Mouse (Mus musculus) CH12.LX (cell line): ENCODE results near the gene Trmt112. TPM values are rescaled to one million over a fixed set of nuclear protein-coding genes. Genes with fewer than 3 reads are reported as not detected.
A peak's percentile ranks its signal among the peaks of the same experiment; 100 is the strongest.

Experiments used
- DNase-seq: peaks from one replicate; pipeline ENCODE4 v3.0.0-alpha.2; 2013; ENCODE audit errors: extremely low read depth
- H3K27ac ChIP-seq: 2 replicates; pipeline ENCODE4 v1.5.1; 2012; ENCODE audit warnings: low read depth, mild to moderate bottlenecking, control low read depth, moderate library complexity; ENCODE audit not compliant: insufficient read depth
- H3K27me3 ChIP-seq: replicated peaks from 2 replicates; pipeline ENCODE3; 2012; ENCODE audit warnings: inconsistent platforms
- H3K36me3 ChIP-seq, 2 experiments: replicated peaks in 1 of 2; 2 replicates each; pipeline versions ENCODE3 to v1.6.1; 2012; ENCODE audit warnings: inconsistent platforms in 1 of 2, low read length in 1 of 2, mild to moderate bottlenecking in 1 of 2, mixed read lengths in 1 of 2, moderate library complexity in 1 of 2; ENCODE audit not compliant: control insufficient read depth in 1 of 2, insufficient read depth in 1 of 2
- H3K4me1 ChIP-seq, 2 experiments: 2 replicates each; pipeline ENCODE4 v1.6.1; 2012; ENCODE audit warnings: inconsistent platforms in 1 of 2, moderate library complexity in 1 of 2; ENCODE audit not compliant: insufficient read depth in 2 of 2, control insufficient read depth in 1 of 2
- H3K4me2 ChIP-seq: 2 replicates; pipeline ENCODE4 v1.6.1; 2012; ENCODE audit warnings: low read depth, mild to moderate bottlenecking, control low read depth; ENCODE audit not compliant: poor library complexity, insufficient read depth, severe bottlenecking
- H3K4me3 ChIP-seq, 3 experiments: fragments of 150-350 bp in 1 of 3; sonication (generic) in 1 of 3; replicated peaks in 1 of 3; 2 replicates each; pipeline versions ENCODE3 to v1.5.1; 2011 to 2012; ENCODE audit warnings: low read depth in 2 of 3, low read length in 2 of 3, mild to moderate bottlenecking in 2 of 3, moderate library complexity in 2 of 3, control low read depth in 1 of 3, improper control_type of control experiment in 1 of 3, inconsistent platforms in 1 of 3, mixed read lengths in 1 of 3; ENCODE audit not compliant: poor library complexity in 1 of 3
- H3K79me2 ChIP-seq: replicated peaks from 2 replicates; pipeline ENCODE4 v1.6.1; 2012; ENCODE audit warnings: mild to moderate bottlenecking, moderate library complexity; ENCODE audit not compliant: control insufficient read depth, poor library complexity, insufficient read depth, severe bottlenecking; ENCODE audit errors: extremely low read depth
- H3K9ac ChIP-seq: 2 replicates; pipeline ENCODE4 v1.6.1; 2012; ENCODE audit warnings: low read depth, mild to moderate bottlenecking, control low read depth, moderate library complexity; ENCODE audit not compliant: insufficient read depth
- H3K9me3 ChIP-seq: replicated peaks from 2 replicates; pipeline ENCODE3; 2012; ENCODE audit warnings: low read length, inconsistent platforms, mixed read lengths
- CHD1 ChIP-seq: IDR thresholded peaks from 2 replicates; pipeline ENCODE4 v1.6.1; 2012; ENCODE audit warnings: low read depth, low read length, improper control_type of control experiment, inconsistent platforms
- CHD2 ChIP-seq: IDR thresholded peaks from 2 replicates; pipeline ENCODE4 v1.6.1; 2011; ENCODE audit warnings: low read length, improper control_type of control experiment
- CTCF ChIP-seq, 2 experiments: IDR thresholded peaks in 1 of 2; conservative IDR thresholded peaks in 1 of 2; 2 replicates each; pipeline ENCODE4 v1.5.1; 2011 to 2012; ENCODE audit warnings: low read depth in 2 of 2, low read length in 2 of 2, improper control_type of control experiment in 1 of 2, inconsistent platforms in 1 of 2, mild to moderate bottlenecking in 1 of 2, moderate library complexity in 1 of 2
- E2F4 ChIP-seq: IDR thresholded peaks from 2 replicates; pipeline ENCODE4 v1.6.1; 2011; ENCODE audit warnings: low read depth, low read length, improper control_type of control experiment; ENCODE audit not compliant: insufficient replicate concordance
- EP300 ChIP-seq: IDR thresholded peaks from 2 replicates; pipeline ENCODE4 v1.6.1; 2011; ENCODE audit warnings: low read length, improper control_type of control experiment
- GABPA ChIP-seq: IDR thresholded peaks from 2 replicates; pipeline ENCODE4 v1.6.1; 2012; ENCODE audit warnings: low read depth, low read length, improper control_type of control experiment, inconsistent platforms; ENCODE audit not compliant: insufficient replicate concordance
- HCFC1 ChIP-seq: IDR thresholded peaks from 2 replicates; pipeline ENCODE4 v1.6.1; 2012; ENCODE audit warnings: low read depth, mild to moderate bottlenecking, inconsistent platforms, low read length, improper control_type of control experiment
- JUN ChIP-seq: IDR thresholded peaks from 2 replicates; pipeline ENCODE4 v1.6.1; 2011; ENCODE audit warnings: low read depth, mild to moderate bottlenecking, low read length, improper control_type of control experiment, moderate library complexity; ENCODE audit not compliant: insufficient read depth
- JUND ChIP-seq: conservative IDR thresholded peaks from 2 replicates; pipeline ENCODE4 v1.6.1; 2011; ENCODE audit warnings: low read depth, low read length, improper control_type of control experiment
- KAT2A ChIP-seq: IDR thresholded peaks from 2 replicates; pipeline ENCODE4 v1.6.1; 2012; ENCODE audit warnings: low read length, improper control_type of control experiment, inconsistent platforms; ENCODE audit not compliant: insufficient replicate concordance
- MAFK ChIP-seq: IDR thresholded peaks from 2 replicates; pipeline ENCODE4 v1.6.1; 2011; ENCODE audit warnings: low read length, improper control_type of control experiment; ENCODE audit not compliant: insufficient replicate concordance
- MYC ChIP-seq: IDR thresholded peaks from 2 replicates; pipeline ENCODE4 v1.6.1; 2011; ENCODE audit warnings: low read depth, mild to moderate bottlenecking, improper control_type of control experiment, low read length
- RAD21 ChIP-seq: IDR thresholded peaks from 2 replicates; pipeline ENCODE4 v1.6.1; 2011; ENCODE audit warnings: low read depth, mild to moderate bottlenecking, low read length, improper control_type of control experiment, moderate library complexity
- RCOR1 ChIP-seq: conservative IDR thresholded peaks from 2 replicates; pipeline ENCODE4 v1.6.1; 2012; ENCODE audit warnings: low read depth, mild to moderate bottlenecking, inconsistent platforms, low read length, improper control_type of control experiment
- SIN3A ChIP-seq: IDR thresholded peaks from 2 replicates; pipeline ENCODE4 v1.6.1; 2012; ENCODE audit warnings: low read length, improper control_type of control experiment, inconsistent platforms
- TBP ChIP-seq: conservative IDR thresholded peaks from 2 replicates; pipeline ENCODE4 v1.6.1; 2011; ENCODE audit warnings: low read depth, low read length, improper control_type of control experiment
- TCF12 ChIP-seq: IDR thresholded peaks from 2 replicates; pipeline ENCODE4 v1.6.1; 2014; ENCODE audit warnings: low read depth, mild to moderate bottlenecking, inconsistent platforms, low read length, improper control_type of control experiment
- UBTF ChIP-seq: IDR thresholded peaks from 2 replicates; pipeline ENCODE4 v1.6.1; 2012; ENCODE audit warnings: low read depth, mild to moderate bottlenecking, inconsistent platforms, low read length, improper control_type of control experiment, moderate library complexity
- USF1 ChIP-seq: IDR thresholded peaks from 2 replicates; pipeline ENCODE4 v1.6.1; 2014; ENCODE audit warnings: low read depth, mild to moderate bottlenecking, inconsistent platforms, low read length, improper control_type of control experiment
- USF2 ChIP-seq: conservative IDR thresholded peaks from 2 replicates; pipeline ENCODE4 v1.6.1; 2011; ENCODE audit warnings: low read depth, low read length, improper control_type of control experiment
- ZC3H11A ChIP-seq: IDR thresholded peaks from 2 replicates; pipeline ENCODE4 v1.6.1; 2012; ENCODE audit warnings: low read depth, mild to moderate bottlenecking, inconsistent platforms, low read length, improper control_type of control experiment
- ZKSCAN1 ChIP-seq: IDR thresholded peaks from 2 replicates; pipeline ENCODE4 v1.6.1; 2012; ENCODE audit warnings: low read depth, inconsistent platforms, low read length, improper control_type of control experiment, borderline replicate concordance
- ZMIZ1 ChIP-seq: IDR thresholded peaks from 2 replicates; pipeline ENCODE4 v1.6.1; 2012; ENCODE audit warnings: low read depth, mild to moderate bottlenecking, inconsistent platforms, low read length, improper control_type of control experiment
- ZNF384 ChIP-seq: IDR thresholded peaks from 2 replicates; pipeline ENCODE4 v1.6.1; 2012; ENCODE audit warnings: low read depth, low read length, improper control_type of control experiment, inconsistent platforms
- dilution Hi-C: fragments of 300-500 bp; cut with MboI; formaldehyde crosslinking; loops from 2 replicates; pipeline ENCODE4 v1.14.3; 2020; ENCODE audit warnings: low sequenced_read_pairs; ENCODE audit not compliant: extremely low pct_unique_long_range_greater_than_20kb, extremely low pct_ligation_motif_present
- in situ Hi-C: fragments of 300-500 bp; cut with MboI; formaldehyde crosslinking; loops from 3 replicates; pipeline ENCODE4 v1.14.3; 2019; ENCODE audit warnings: low sequenced_read_pairs, low pct_ligation_motif_present, low pct_unique_long_range_greater_than_20kb, mixed read lengths
- polyA plus RNA-seq: library from polyadenylated mRNA; unstranded; fragments of >175 nt; gene quantifications from 2 replicates; pipeline ENCODE4 v1.2.1, GENCODE M21; 2012; ENCODE audit warnings: low read depth; ENCODE audit not compliant: insufficient read length
- total RNA-seq, 2 experiments: library from RNA; depleted of rRNA; stranded (reverse); fragments of 300-350 nt in 1 of 2; fragments of >200 nt in 1 of 2; gene quantifications; 2 replicates each; pipeline ENCODE4 v1.2.3; 2012 to 2014

The Trmt112 gene
- total and polyA plus RNA-seq, 3 experiments, result 97.9 to 212 (median 198) TPM

GRCm38 (mm10) chr19:6875834-6876233 lies 33.7 kb upstream of the Trmt112 start:
- Histone ChIP-seq H3K36me3 (no peaks in the 10 kb centered on the region), H3K79me2 (no peaks in the 10 kb centered on the region), H3K27ac (no peak overlapping the region), H3K4me2 (no peak overlapping the region), H3K9me3 (peaks cover 2% of the 10 kb centered on the region), H3K4me3 (no peak overlapping the region), H3K27me3 (no peaks in the 10 kb centered on the region), H3K4me1 (peaks cover 8 to 22% of the 10 kb centered on the region in 2 experiments), H3K9ac (no peak overlapping the region)
- DNase-seq, result no peak
- TF ChIP-seq RAD21 (no peak), CHD2 (no peak), EP300 (no peak), ZC3H11A (no peak), MYC (no peak), USF1 (no peak), CTCF (conservative IDR thresholded peaks at IDR 0.05 in 1 of 2, IDR thresholded peaks at IDR 0.05 in 1 of 2; ENCODE audit: low read depth in 2 of 2, low read length in 2 of 2) (no peak), SIN3A (no peak), ZKSCAN1 (no peak), HCFC1 (no peak)
- dilution Hi-C loops, result no loop called here
- in situ Hi-C loops, result no loop called here

DNA sequence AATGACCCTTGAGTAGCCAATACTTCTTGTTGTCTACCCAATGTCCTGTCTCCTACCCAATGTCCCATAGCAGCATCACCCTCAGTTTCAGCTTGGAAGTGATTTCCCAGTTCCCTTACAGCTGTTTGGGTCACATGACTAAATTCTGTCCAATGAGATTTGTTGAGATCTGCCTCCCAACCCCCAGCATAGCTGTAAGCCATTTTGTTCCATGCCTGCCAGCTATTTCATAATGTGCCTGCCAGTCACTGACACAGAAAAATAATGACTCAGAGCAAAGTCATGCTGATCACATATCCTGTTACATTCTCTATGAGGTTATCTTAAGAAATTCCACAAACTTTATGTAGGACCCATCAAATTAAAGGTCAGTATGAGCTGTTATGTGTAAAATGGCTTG lies 32.7 kb upstream of the Trmt112 start:
- Histone ChIP-seq H3K27ac (no peak overlapping the region), H3K9me3 (peaks cover 2% of the 10 kb centered on the region)
- in situ Hi-C loops, result no loop called here

DNA sequence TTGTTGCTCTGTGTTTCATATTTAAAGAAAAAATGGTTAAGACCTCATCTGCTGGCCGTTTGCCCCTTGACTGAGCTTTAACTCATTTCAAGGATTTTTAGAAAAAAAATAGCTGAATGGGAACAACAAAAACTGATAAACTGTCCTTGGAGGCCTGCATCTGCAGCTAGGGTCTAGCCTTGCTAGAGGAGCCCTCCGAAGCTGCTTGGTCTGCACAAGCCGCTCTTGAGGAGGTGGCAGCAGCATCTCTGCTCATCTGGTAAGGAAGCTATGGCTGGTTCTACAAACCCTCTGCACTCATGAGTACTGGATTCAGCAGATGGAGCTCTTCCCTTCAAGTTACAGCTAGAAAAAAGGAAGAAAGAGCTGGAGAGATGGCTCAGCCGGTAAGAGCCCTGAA lies 31.5 kb upstream of the Trmt112 start:
- no peak overlapping the region for H3K4me3 ChIP-seq
- H3K4me1 ChIP-seq, result peaks cover 0 to under 1% of the 10 kb centered on the region in 2 experiments; a peak in 2 of 4 replicates
- H3K27me3 ChIP-seq, result no peaks in the 10 kb centered on the region
- dilution Hi-C loops, result no loop called here
- no peaks in the 10 kb centered on the region for H3K36me3 ChIP-seq
- peaks cover 2% of the 10 kb centered on the region for H3K9me3 ChIP-seq
- H3K9ac ChIP-seq, result no peak overlapping the region
- no peak overlapping the region for H3K4me2 ChIP-seq
- no peak for DNase-seq
- H3K27ac ChIP-seq, result no peak overlapping the region
- in situ Hi-C loops, result no loop called here
- H3K79me2 ChIP-seq, result no peaks in the 10 kb centered on the region
- no peak for TF ChIP-seq MAFK
- TF ChIP-seq RCOR1, result no peak
- no peak for TF ChIP-seq USF1
- TF ChIP-seq ZMIZ1, result no peak
- no peak for TF ChIP-seq ZNF384
- no peak for TF ChIP-seq USF2
- no peak for TF ChIP-seq JUND
- no peak for TF ChIP-seq UBTF
- no peak for TF ChIP-seq MYC
- TF ChIP-seq CHD1, result no peak
- TF ChIP-seq TBP, result no peak
- no peak for TF ChIP-seq TCF12
- TF ChIP-seq HCFC1, result no peak
- TF ChIP-seq JUN, result no peak
- no peak for TF ChIP-seq E2F4
- TF ChIP-seq KAT2A, result no peak
- no peak for TF ChIP-seq GABPA
- no peak for TF ChIP-seq EP300

More for the DNA sequence above, 32.7 kb upstream of the Trmt112 start:
- Histone ChIP-seq H3K79me2 (no peaks in the 10 kb centered on the region), H3K9ac (no peak overlapping the region), H3K27me3 (no peaks in the 10 kb centered on the region), H3K36me3 (no peaks in the 10 kb centered on the region), H3K4me3 (no peak overlapping the region), H3K4me1 (peaks cover 6 to 12% of the 10 kb centered on the region in 2 experiments), H3K4me2 (no peak overlapping the region)
- dilution Hi-C loops, result no loop called here
- no peak for TF ChIP-seq TCF12
- peak; percentile 27; the same call in 1 of the 2 replicates for TF ChIP-seq USF2
- TF ChIP-seq UBTF, result no peak
- no peak for DNase-seq
